Mouse (Mus musculus): ENCODE results near the gene 4930595D18Rik.

4930595D18Rik gene

DNA sequence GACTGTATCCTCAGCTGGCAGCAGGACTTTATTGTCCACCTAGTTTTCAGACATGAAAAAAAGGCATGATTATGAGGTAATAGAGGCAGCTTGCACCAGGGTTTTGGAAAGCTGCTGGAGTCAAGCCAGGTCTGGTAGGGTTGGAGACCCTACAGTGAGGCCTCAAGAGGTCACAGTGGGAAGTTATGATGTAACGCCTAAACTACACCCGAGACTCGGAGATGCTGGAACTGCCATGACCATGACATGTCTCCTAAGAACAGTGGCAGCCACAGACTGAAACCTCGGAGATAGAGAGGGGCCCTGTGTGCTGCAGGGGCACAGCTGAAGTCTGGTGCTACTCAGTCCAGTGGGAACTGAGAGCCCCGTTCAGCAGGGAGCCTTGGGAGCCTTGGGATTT, at the start of gene 4930595D18Rik:
Gene 4930595D18Rik (minus strand): TSS at position 16 of the 400 bp plus-strand sequence.
- no peak for DNase-seq (ENCODE audit: low spot score in 2 of 2)

GRCm38 (mm10) chr12:111233798-111234197, 49.5 kb upstream of the 4930595D18Rik start:
- DNase-seq (ENCODE audit: low spot score in 2 of 2) = no peak

- DNase-seq (ENCODE audit: low spot score in 2 of 2) = no peak
Measured at GRCm38 (mm10) chr12:111230793-111231192, 46.5 kb upstream of the 4930595D18Rik start.

DNA sequence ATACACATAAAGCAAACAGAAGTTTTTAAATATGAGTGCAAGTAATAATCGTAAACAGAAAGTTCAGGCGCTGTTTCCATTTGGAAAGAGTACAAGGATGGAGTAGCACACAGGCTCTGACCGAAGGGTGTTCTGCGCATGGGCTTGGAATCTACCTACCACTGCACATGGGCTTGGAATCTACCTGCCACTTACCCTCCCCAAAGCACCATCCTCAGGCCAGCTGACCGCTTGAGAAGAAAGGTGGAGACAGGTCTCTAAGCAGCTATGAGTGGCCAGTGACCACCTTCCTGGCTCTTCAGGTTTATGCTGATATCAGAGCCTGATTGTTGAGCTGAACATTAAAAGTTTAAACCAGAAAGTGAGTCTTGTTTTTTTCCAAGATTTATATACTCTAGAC, 44.2 kb upstream of the 4930595D18Rik start:
- no peak for DNase-seq (ENCODE audit: low spot score in 2 of 2)

DNA sequence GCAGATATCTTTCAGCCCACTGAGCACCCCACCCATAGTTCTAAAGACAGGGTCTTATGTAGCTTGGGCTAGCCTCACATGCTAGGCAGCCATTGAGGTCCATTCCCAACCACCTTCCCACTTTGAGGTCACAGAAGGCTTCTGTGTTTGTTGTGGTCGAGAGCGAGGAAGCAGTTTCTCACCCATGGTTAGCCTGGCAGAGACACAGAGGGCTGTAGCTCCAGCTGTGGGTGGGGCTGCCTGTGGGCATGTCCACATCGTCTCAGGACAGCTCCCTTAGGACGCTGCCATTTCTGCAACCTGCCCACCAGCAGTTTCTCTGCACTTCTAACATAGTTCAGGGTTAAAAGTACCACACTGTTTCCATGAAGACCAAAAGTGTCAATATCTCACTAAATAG, 43.1 kb upstream of the 4930595D18Rik start:
- DNase-seq (ENCODE audit: low spot score in 2 of 2) = no peak

DNA sequence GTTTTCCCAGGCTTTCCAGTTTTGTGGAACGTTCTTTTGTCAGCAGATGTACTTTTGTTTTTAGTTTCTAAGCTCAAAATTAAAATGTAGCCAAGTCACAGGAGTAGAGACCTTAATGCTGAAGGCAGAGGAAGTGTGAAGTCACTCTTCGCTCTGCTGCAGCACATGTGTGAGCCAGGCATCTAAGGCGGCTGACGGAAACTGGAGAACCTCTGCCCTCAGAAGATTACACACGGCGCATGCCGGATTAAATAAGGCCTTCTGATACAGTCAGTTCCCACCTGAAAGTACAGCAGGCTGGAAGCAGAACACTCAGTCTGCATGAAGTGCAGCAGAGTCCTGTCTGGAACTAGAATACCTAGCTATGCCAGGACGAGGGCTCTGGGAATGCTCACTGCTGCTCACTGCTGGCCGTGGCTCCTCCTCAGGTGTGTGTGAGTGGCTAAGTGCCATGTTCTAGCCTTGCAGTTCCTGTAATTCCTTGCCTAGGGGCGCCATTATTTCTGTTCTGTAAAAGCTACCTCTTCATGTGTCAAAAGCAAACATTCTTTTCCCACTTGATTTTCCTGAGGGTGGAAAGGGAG, 41.0 kb upstream of the 4930595D18Rik start:
- no peak for DNase-seq (ENCODE audit: low spot score in 2 of 2)

DNA sequence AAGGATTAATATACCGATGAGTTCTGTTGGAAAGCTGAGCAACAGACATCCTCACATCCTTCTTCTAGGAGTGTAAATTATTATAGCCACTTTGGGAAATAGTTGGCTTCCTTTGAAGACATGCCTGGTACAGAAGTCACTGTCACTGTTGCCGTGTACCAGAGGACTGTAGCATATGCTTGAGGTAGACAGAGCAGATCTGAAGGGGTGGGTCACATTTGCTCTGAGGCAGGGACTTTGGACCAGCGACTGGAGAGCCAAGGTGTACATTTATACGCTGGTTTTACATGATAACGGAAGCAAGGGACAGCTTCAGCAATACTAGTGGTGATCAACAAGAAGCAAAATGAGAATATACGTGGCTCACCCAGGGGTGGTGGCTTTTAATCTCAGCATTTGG, 34.6 kb upstream of the 4930595D18Rik start:
- no peak for DNase-seq (ENCODE audit: low spot score in 2 of 2)

DNA sequence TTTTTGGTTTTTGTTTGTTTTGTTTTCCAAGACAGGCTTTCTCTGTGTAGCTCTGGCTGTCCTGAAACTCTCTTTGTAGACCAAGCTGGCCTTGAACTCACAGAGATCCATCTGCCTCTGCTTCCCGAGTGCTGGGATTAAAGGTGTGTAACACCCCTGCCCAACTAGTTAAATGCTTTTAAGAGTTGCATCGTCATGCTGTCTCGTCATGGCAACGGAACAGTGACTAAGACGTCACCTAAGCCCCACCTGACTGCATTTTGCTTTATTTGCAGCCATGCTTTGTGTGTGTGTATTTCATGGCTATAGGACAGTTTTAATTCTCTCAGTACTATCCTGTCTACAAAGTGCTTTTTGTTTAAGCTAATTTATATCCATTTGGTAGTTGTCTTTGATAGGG, 27.4 kb upstream of the 4930595D18Rik start:
- DNase-seq (ENCODE audit: low spot score in 2 of 2) = no peak

DNA sequence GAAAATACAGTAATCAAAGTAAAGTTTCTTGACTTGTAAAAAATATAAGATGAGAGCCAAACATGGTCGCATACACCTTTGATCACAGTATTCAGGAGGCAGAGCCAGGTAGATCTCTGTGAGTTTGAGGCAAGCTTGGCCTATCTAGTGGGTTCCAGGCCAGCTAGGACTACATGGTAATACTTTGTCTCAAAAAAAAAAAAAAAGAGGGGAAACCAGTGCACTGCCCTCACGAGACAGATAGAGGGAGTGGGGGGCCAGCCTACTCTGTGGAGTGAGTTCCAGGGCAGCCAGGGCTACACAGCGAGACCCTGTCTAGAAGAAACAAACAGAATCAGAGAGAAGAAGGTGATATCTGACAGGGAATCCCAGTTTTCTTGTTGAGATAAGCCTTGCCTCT, 23.4 kb upstream of the 4930595D18Rik start:
- no peak for DNase-seq (ENCODE audit: low spot score in 2 of 2)

- no peak for DNase-seq (ENCODE audit: low spot score in 2 of 2)
Measured at GRCm38 (mm10) chr12:111203945-111204344, 19.7 kb upstream of the 4930595D18Rik start.

- DNase-seq (ENCODE audit: low spot score in 2 of 2) = no peak
Measured at GRCm38 (mm10) chr12:111203076-111203475, 18.8 kb upstream of the 4930595D18Rik start.

DNA sequence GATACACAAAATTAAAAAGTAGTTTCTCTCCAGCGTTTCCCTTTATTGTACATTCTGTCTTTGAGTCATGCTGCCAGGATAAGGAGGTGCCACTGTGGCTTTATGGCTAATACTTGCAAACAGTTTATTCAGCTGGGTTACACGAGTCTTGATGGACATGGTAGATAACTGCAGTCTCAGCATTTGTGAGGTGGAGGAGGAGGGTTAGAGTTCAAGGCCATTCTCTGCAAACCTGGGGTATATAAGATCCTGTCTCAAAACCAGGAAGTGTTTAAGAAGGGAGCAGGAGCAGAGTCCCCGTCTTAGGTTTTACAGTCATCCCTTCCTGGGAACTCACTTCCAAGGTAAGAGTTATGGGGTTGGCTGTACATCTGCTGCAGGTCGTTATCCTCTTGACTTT, 12.3 kb upstream of the 4930595D18Rik start:
- DNase-seq (ENCODE audit: low spot score in 2 of 2) = no peak

DNA sequence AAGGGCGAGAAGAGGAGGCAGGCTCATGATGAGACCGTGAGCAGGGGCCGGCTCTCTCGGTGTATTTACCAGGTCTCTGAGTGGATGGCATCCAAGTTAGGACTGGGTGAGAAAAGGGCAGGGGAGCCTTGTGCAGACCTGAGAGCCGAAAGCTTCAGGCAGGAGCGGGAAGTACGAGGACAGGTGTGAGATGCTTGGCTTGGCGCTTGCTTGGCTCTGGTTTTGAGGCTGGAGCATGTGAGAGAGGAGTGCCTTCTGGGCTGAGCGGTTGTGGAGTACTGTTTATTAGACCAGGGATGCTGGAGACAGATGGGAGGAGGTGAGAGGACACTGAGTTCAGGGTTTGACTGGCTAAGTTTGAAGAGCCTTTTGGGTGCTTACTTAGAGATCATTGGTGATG, 9.0 kb upstream of the 4930595D18Rik start:
- no peak for DNase-seq (ENCODE audit: low spot score in 2 of 2)

DNA sequence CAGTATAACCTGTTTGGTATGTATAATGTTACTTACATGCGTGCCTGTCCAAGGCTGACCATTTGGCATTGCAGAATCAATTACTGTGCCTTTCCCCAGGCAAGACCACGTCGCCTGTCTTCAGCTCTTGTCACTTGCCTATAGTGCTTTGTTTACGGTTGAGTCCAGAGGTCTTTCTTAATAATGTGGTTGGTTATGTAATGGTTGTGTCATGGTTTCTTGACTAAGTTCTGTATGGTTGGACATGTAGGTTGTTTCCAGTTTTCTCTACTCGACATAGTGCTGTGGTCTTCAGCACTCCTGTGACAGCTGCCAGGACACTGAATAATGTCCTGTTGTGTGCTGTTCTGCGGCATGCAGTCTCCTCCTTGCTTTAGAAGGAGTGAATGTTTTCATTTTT, 8.5 kb upstream of the 4930595D18Rik start:
- DNase-seq (ENCODE audit: low spot score in 2 of 2) = no peak

- no peak for DNase-seq (ENCODE audit: low spot score in 2 of 2)
Measured at GRCm38 (mm10) chr12:111190891-111191290, 6.6 kb upstream of the 4930595D18Rik start.

DNA sequence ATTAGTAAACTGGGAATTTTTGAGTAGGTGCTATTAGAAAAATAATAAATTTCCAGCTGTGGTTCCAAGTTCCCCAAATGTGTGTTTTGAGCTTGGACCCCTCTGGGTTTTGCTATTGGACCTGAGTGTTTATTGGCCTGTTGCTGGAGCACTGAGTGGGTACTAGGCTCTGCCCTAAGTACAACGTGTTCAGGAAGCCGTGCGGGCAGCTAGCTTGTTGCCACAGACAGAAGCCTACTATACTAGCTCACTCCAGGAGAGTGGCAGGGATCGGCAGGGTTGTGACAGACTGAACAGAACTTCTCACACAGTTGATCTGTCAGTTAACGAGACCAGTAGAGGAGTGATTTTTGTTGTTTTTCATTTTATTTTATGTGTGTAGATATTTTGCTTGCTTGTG, 6.1 kb upstream of the 4930595D18Rik start:
- DNase-seq (ENCODE audit: low spot score in 2 of 2) = no peak

DNA sequence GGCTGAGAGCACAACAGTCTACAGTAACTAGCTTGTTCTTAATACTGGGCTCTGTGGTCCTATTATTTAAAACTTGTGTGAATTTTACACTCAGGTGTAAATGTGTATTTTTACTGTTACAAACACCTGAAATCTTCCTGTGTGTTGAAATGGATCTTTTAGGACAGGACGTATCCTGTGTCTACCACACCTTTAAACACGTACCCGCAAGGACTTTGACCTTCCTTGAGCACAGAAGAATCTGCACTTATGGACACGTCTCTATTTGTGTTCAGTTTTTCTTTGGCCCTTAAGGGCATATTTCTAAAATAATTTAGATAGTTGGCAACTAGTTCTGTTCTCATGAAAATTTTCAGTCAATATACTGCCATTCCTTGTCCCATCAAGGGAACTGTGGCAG, 4.0 kb upstream of the 4930595D18Rik start:
- DNase-seq (ENCODE audit: low spot score in 2 of 2) = no peak

GRCm38 (mm10) chr12:111186986-111187385, 2.7 kb upstream of the 4930595D18Rik start:
- no peak for DNase-seq (ENCODE audit: low spot score in 2 of 2)

- DNase-seq (ENCODE audit: low spot score in 2 of 2) = no peak
Measured at GRCm38 (mm10) chr12:111182378-111182777, 1.9 kb downstream of the 4930595D18Rik start.

- no peak for DNase-seq (ENCODE audit: low spot score in 2 of 2)
Measured at GRCm38 (mm10) chr12:111181848-111182247, 2.4 kb downstream of the 4930595D18Rik start.

DNA sequence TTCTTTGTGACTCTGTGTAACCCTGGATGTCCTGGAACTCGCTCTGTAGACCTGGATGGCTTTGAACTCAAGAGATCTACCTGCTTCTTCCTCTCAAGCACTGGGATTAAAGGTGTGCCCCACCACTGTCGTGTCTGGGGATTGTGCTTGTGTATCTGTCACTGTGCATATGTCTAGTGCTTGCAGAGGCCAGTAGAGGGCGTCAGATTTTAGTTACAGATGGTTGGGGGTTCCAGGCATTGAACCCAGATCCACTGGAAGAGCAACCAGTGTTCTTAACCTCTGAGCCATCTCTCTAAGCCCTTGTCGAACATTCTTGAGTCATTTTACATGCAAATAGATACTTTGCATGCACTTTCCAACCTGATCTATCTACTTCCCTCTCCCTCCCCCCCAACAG, 5.5 kb downstream of the 4930595D18Rik start:
- no peak for DNase-seq (ENCODE audit: low spot score in 2 of 2)

- no peak for DNase-seq (ENCODE audit: low spot score in 2 of 2)
Measured at GRCm38 (mm10) chr12:111168891-111169290, 15.4 kb downstream of the 4930595D18Rik start.

DNA sequence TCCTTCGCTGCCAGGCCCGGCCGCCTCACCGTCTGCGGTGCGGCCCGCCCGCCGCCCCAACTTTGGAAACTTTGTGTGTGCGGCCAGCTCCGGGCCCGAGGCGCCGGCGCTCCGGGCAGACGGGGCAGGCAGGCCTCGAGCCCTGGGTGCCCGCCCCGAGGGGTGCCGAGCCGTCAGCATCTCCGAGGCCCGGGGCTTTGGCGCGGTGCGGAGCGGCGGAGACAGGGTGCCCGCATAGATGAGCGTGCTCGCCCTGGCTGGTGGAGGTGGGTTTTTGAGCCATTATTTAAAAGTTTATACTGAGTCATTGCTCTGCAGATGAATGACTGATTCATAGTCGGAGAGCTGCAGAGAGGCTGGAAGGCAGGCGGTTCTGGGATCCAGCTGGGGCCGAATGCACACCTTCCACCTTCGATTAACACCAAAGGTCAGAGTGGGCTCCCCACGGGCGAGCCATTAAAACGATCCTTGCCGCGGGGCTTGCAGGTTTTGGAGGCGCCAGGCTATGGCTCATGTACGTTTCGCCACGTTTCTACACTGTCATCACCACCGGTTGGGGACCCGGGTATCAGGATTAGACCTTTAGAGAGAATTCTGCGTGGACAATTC, 17.5 kb downstream of the 4930595D18Rik start:
- DNase-seq (ENCODE audit: low spot score in 2 of 2) = peak; percentile 29 to 46

Data from spleen, postnatal 10 days (tissue).